Mouse (Mus musculus) macrophage (primary cell): Measurements from ENCODE around the gene Rhbdf1. TPM values are rescaled to one million over a fixed set of nuclear protein-coding genes. Genes with fewer than 3 reads are reported as not detected.

Experiments used
- H3K27ac ChIP-seq: fragments of 350-480 bp; formaldehyde crosslinking; 2 replicates; pipeline ENCODE4 v1.9.0; 2021
- H3K36me3 ChIP-seq: fragments of 350-480 bp; formaldehyde crosslinking; 2 replicates; pipeline ENCODE4 v1.9.0; 2021; ENCODE audit errors: inconsistent target
- H3K4me3 ChIP-seq: fragments of 350-480 bp; formaldehyde crosslinking; 2 replicates; pipeline ENCODE4 v1.9.0; 2021; ENCODE audit errors: inconsistent target
- H3K79me2 ChIP-seq: fragments of 350-480 bp; formaldehyde crosslinking; 2 replicates; pipeline ENCODE4 v1.9.0; 2021; ENCODE audit errors: inconsistent target
- WGBS: methylation state at CpG from one replicate; pipeline ENCODE4 v1.1.7; 2026; ENCODE audit warnings: inconsistent platforms; ENCODE audit not compliant: missing documents; 5-methylcytosine and 5-hydroxymethylcytosine counted together
- polyA plus RNA-seq: library from polyadenylated mRNA; stranded (reverse); fragments of 250-400 nt; gene quantifications from 3 replicates; pipeline ENCODE4 v1.2.4, GENCODE M21; 2018; ENCODE audit warnings: inconsistent platforms

The Rhbdf1 gene
- polyA plus RNA-seq, 1 experiment from 2014 or later: 2.3 TPM

GRCm38 (mm10) chr11:32232848-32233247, 10.7 kb upstream of the Rhbdf1 start:
- Histone ChIP-seq H3K79me2 (no peaks in the 10 kb centered on the region), H3K27ac (no peak overlapping the region), H3K4me3 (no peak overlapping the region), H3K36me3 (peaks cover 34% of the 10 kb centered on the region; the same call in 1 of the 2 replicates)
- WGBS: 94% methylated on average over 10 of the region's 10 CpGs

- WGBS: 44% methylated on average over 2 of the region's 2 CpGs
Observed at GRCm38 (mm10) chr11:32231125-32231524, 9.0 kb upstream of the Rhbdf1 start.

GRCm38 (mm10) chr11:32230220-32230619, 8.1 kb upstream of the Rhbdf1 start:
- H3K27ac ChIP-seq: no peak overlapping the region
- 84% methylated on average over 4 of the region's 4 CpGs for WGBS
- H3K4me3 ChIP-seq: no peak overlapping the region
- no peaks in the 10 kb centered on the region for H3K79me2 ChIP-seq
- peaks cover 24% of the 10 kb centered on the region; the same call in 1 of the 2 replicates for H3K36me3 ChIP-seq

More at GRCm38 (mm10) chr11:32231125-32231524, 9.0 kb upstream of the Rhbdf1 start:
- Histone ChIP-seq H3K79me2 (no peaks in the 10 kb centered on the region), H3K4me3 (no peak overlapping the region), H3K36me3 (peaks cover 26% of the 10 kb centered on the region; the same call in 1 of the 2 replicates), H3K27ac (no peak overlapping the region)

DNA sequence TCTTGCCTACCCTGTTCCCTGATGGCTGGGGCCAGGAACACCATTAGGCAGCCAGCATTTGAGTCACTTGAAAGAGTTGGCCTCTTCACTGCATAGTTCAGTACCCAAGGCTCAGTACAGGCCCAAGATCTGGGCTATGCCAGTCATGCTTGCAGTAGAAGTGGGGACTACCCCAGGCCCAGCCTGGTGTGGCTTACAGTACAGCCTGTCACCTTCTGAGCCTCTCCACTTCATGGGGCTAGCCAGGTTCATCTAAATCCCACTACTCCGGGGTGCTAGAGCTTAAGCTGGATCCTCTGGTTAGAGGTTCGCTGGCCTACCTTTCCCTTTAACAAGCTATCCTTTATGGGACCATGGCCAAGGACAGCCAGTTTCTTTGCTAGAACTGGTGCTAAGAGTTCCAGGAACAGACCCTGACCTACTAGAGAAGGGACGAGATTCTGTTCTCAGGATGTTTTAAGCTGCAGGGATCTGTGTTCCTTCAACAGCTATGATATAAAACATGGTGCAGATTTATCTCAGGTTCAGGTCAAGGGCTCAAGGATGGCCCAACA, 6.3 kb upstream of the Rhbdf1 start:
- H3K27ac ChIP-seq: no peak overlapping the region
- H3K4me3 ChIP-seq: no peak overlapping the region
- 96% methylated on average over 3 of the region's 3 CpGs for WGBS
- H3K36me3 ChIP-seq: peaks cover 6% of the 10 kb centered on the region; the same call in 1 of the 2 replicates
- H3K79me2 ChIP-seq: no peaks in the 10 kb centered on the region

GRCm38 (mm10) chr11:32227555-32227954, 5.5 kb upstream of the Rhbdf1 start:
- H3K36me3 ChIP-seq: peaks cover 6% of the 10 kb centered on the region; the same call in 1 of the 2 replicates
- H3K79me2 ChIP-seq: no peaks in the 10 kb centered on the region
- H3K27ac ChIP-seq: no peak overlapping the region
- no peak overlapping the region for H3K4me3 ChIP-seq
- 96% methylated on average over 9 of the region's 9 CpGs for WGBS

- Histone ChIP-seq H3K4me3 (peak overlapping the region; percentile 38), H3K36me3 (0 out of 2 replicates have a peak, but pooled peaks cover 2% of the 10 kb centered on the region), H3K27ac (peak overlapping the region; percentile 15; the same call in 1 of the 2 replicates), H3K79me2 (no peaks in the 10 kb centered on the region)
- 20% methylated on average over 1 of the region's 1 CpGs for WGBS
Observed at GRCm38 (mm10) chr11:32227041-32227440, 4.9 kb upstream of the Rhbdf1 start.

GRCm38 (mm10) chr11:32226124-32226871, 4.2 kb upstream of the Rhbdf1 start, which contains the start of gene Mpg:
Gene Mpg, plus strand, starts transcription at chr11:32226505.
- H3K4me3 ChIP-seq: peak within 1 kb of the TSS; percentile 38
- 3% methylated on average over 46 of the region's 47 CpGs for WGBS
- H3K79me2 ChIP-seq: no peaks in the 10 kb centered on the region
- peak within 1 kb of the TSS; percentile 34 for H3K27ac ChIP-seq
- no peaks in the 10 kb centered on the region for H3K36me3 ChIP-seq

GRCm38 (mm10) chr11:32225222-32226104, 3.4 kb upstream of the Rhbdf1 start:
- Histone ChIP-seq H3K79me2 (no peaks in the 10 kb centered on the region), H3K27ac (peak overlapping the region; percentile 34), H3K36me3 (no peaks in the 10 kb centered on the region), H3K4me3 (no peak overlapping the region)
- WGBS: 45% methylated on average over 7 of the region's 7 CpGs

DNA sequence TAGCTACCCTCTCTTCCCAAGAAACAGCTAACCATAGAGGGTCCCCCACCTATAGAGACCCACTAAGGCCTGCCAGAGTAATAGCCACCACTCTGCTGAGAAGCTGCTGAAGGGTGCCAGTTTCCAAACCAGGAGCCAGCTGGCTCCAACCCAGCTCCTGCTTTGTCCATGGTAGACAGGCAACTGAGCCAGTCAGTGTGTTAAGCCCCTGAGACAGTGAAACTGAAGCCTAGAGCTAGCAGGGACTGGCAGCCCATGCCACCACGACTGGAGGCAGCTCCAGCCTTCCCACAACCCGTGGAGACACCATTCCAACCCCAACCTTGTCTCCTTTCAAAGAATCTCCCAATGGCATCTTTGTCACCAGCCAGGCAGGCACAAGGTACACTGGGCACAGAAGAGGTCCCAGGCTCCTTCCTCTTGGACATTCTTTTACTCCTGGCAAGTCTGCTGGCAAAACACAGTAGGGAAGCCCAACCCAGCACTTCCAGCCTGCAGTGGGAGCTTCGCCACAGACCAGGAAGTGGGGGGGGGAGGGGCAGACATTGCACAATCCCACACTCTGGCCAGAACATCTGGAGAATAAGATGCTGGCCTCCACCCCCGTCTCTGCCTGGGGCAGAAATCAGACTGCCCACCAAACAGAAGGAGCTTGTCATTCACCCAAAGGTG, 2.5 kb upstream of the Rhbdf1 start:
- Histone ChIP-seq H3K36me3 (no peaks in the 10 kb centered on the region), H3K79me2 (no peaks in the 10 kb centered on the region), H3K27ac (peak overlapping the region; percentile 34; the same call in 1 of the 2 replicates), H3K4me3 (no peak overlapping the region)
- WGBS: 4% methylated on average over 4 of the region's 4 CpGs

DNA sequence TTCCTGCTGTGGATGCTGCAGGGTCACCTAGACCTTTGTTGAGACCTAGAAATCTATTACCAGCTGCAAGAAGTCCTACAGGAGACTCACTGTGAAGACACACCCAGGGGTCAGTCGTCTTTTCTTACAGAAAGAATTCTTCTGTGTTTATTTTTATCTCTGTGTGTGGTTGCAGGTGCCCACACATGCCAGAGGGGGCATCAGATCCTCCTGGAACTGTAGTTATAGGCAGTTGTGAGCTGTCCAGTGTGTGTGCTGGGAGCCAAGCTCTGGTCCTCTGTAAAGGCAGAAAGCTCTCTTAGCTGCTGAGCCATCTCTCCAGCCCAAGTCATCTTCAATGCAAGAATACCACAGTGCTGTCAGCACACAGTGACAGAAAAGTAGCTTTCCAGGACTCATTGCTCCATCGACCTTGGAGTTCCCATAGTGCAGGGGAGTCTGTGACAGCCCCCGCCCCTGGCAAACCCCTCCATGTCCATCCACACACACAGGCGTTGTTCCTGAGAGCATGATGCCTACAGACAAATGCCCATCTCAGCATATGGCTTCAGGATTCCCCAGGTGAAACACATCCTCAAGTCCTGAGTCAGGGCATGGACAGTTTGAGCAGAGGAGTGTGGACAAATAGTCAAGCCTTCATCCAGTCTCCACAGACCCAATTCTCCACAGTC, 1.3 kb upstream of the Rhbdf1 start:
- WGBS: 86% methylated on average over 4 of the region's 4 CpGs
- H3K36me3 ChIP-seq: no peaks in the 10 kb centered on the region
- no peak overlapping the region for H3K4me3 ChIP-seq
- H3K79me2 ChIP-seq: no peaks in the 10 kb centered on the region
- no peak overlapping the region for H3K27ac ChIP-seq

GRCm38 (mm10) chr11:32222570-32223194, 582 bp upstream of the Rhbdf1 start:
- H3K4me3 ChIP-seq: no peak overlapping the region
- no peaks in the 10 kb centered on the region for H3K36me3 ChIP-seq
- no peaks in the 10 kb centered on the region for H3K79me2 ChIP-seq
- no peak overlapping the region for H3K27ac ChIP-seq
- WGBS: 36% methylated on average over 20 of the region's 21 CpGs

DNA sequence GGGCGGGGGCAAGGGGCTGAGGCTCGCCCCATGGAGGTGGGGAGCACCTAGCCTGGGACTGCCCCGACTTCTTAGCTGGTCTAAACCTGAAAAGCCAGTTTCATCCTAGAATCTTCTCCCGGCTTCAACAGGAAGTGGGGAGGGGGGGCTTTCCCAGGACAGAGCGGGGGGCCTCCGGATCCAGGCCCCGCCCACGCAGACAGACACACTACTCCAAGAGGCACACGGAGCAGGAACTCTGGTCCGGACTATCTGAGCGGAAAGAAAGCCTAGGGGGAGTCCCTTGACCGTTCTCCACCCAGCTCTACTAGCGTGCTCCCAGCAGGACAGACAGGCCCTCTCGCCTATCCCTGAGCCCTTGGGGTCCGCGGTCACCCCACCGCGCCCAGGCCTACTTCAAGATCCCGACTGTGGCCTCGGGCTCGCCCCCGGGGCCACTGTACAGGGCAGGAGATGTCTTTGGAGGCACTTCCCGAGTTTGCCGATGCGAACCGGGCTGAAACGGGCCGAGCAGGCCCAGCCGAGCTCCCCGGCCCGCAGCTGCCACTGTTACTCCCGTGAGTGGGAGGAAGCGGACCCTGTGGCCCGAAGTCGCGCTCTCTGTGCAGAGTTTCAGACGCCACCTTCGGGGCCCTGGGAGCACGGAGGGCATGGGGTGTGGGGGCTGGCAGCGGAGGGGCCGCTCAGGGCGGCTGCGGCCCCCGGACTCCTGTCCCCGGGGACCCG, 712 bp downstream of the Rhbdf1 start:
- Histone ChIP-seq H3K36me3 (no peaks in the 10 kb centered on the region), H3K27ac (no peak overlapping the region), H3K79me2 (no peaks in the 10 kb centered on the region), H3K4me3 (no peak overlapping the region)
- 2% methylated on average over 46 of the region's 46 CpGs for WGBS
